Mouse (Mus musculus): ENCODE data around the gene Naaladl1. TPM values are rescaled to one million over a fixed set of nuclear protein-coding genes. Genes with fewer than 3 reads are reported as not detected.
"Not testable (repeated sequence)": the region's sequence is repeated elsewhere in the genome, so short reads cannot be mapped to it uniquely, and the experiment has no call there.

The Naaladl1 gene
- polyA plus RNA-seq, 1 experiment, result 0.35 TPM

DNA sequence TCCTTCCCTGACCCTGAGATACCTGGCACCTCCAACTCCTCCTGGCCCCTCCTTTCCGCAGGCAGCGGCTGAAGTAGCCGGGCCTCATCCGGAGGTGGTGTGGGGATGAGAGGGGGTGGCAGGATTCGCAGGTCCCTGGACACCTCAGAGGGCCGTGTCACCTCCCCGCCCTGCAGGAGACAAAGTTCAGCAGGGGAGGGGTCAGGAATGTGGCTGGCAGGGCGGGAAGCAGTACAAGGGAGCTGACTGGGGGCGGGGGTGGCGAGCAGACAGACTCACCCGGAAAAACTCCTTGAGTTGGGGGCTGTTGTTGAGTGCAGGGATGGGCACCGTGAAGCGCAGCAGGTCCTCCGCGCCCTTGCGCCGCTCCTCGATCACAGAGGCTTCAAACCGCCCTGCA, 16.2 kb downstream of the Naaladl1 start:
- peaks cover 71% of the 10 kb centered on the region for H3K36me3 ChIP-seq (ENCODE audit: control insufficient read depth)
- no peaks in the 10 kb centered on the region for H3K9me3 ChIP-seq (ENCODE audit: control insufficient read depth, low read length)
- H3K4me1 ChIP-seq (ENCODE audit: control insufficient read depth), result peaks cover 57% of the 10 kb centered on the region
- no peaks in the 10 kb centered on the region for H3K27me3 ChIP-seq (ENCODE audit: control insufficient read depth)
- peak overlapping the region; percentile 27 for H3K4me3 ChIP-seq (replicated peaks)
- no peak for TF ChIP-seq TAL1 (IDR thresholded peaks at IDR 0.05; ENCODE audit: low read length)
- no peak for TF ChIP-seq GATA1 (IDR thresholded peaks at IDR 0.05; ENCODE audit: low read length)

- H3K27me3 ChIP-seq (ENCODE audit: control insufficient read depth), result no peaks in the 10 kb centered on the region
- TF ChIP-seq TAL1 (IDR thresholded peaks at IDR 0.05; ENCODE audit: low read length), result no peak
- H3K36me3 ChIP-seq (ENCODE audit: control insufficient read depth), result peaks cover 69% of the 10 kb centered on the region
- peaks cover 51% of the 10 kb centered on the region for H3K4me1 ChIP-seq (ENCODE audit: control insufficient read depth)
- no peak overlapping the region for H3K4me3 ChIP-seq (replicated peaks)
- no peaks in the 10 kb centered on the region for H3K9me3 ChIP-seq (ENCODE audit: control insufficient read depth, low read length)
These were observed 17.7 kb downstream of the Naaladl1 start for GRCm38 (mm10) chr19:6123330-6123729.

- Histone ChIP-seq H3K4me1 (ENCODE audit: control insufficient read depth) (peaks cover 52% of the 10 kb centered on the region), H3K36me3 (ENCODE audit: control insufficient read depth) (peaks cover 55% of the 10 kb centered on the region), H3K9me3 (ENCODE audit: control insufficient read depth, low read length) (no peaks in the 10 kb centered on the region), H3K27me3 (ENCODE audit: control insufficient read depth) (no peaks in the 10 kb centered on the region), H3K4me3 (replicated peaks) (no peak overlapping the region)
- TF ChIP-seq GATA1 (IDR thresholded peaks at IDR 0.05; ENCODE audit: low read length), result no peak
- no peak for TF ChIP-seq TAL1 (IDR thresholded peaks at IDR 0.05; ENCODE audit: low read length)
These were observed 19.3 kb downstream of the Naaladl1 start for GRCm38 (mm10) chr19:6124898-6125297.

DNA sequence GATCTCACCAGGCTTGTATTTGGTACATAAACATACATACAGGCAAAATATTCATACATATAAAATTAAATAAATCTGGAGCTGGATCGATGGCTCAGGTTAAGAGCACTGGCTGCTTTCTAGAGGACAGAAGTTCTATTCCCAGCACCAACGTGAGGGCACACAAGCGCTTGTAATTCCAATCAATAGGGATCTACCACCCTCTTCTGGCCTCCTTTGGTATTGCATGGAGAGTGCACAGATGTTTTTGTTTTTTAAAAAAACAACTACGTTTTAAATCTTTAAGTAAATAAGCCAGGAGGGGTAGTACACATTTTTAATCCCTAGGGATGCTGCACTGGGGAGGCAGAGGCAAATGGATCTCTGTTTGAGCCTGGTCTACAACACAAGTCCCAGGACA, 20.7 kb downstream of the Naaladl1 start:
- peaks cover 44% of the 10 kb centered on the region for H3K36me3 ChIP-seq (ENCODE audit: control insufficient read depth)
- H3K4me1 ChIP-seq (ENCODE audit: control insufficient read depth), result peaks cover 62% of the 10 kb centered on the region
- no peaks in the 10 kb centered on the region for H3K27me3 ChIP-seq (ENCODE audit: control insufficient read depth)
- no peaks in the 10 kb centered on the region for H3K9me3 ChIP-seq (ENCODE audit: control insufficient read depth, low read length)
- TF ChIP-seq TAL1 (IDR thresholded peaks at IDR 0.05; ENCODE audit: low read length), result no peak
- no peak for TF ChIP-seq GATA1 (IDR thresholded peaks at IDR 0.05; ENCODE audit: low read length)
- H3K4me3 ChIP-seq (replicated peaks), result peak overlapping the region; percentile 68

- TF ChIP-seq GATA1 (IDR thresholded peaks at IDR 0.05; ENCODE audit: low read length), result no peak
- TF ChIP-seq TAL1 (IDR thresholded peaks at IDR 0.05; ENCODE audit: low read length), result no peak
- Histone ChIP-seq H3K4me3 (replicated peaks) (peak overlapping the region; percentile 68), H3K27me3 (ENCODE audit: control insufficient read depth) (no peaks in the 10 kb centered on the region), H3K36me3 (ENCODE audit: control insufficient read depth) (peaks cover 40% of the 10 kb centered on the region), H3K4me1 (ENCODE audit: control insufficient read depth) (peaks cover 65% of the 10 kb centered on the region), H3K9me3 (ENCODE audit: control insufficient read depth, low read length) (no peaks in the 10 kb centered on the region)
These were observed 21.4 kb downstream of the Naaladl1 start for GRCm38 (mm10) chr19:6126789-6127580.

- Histone ChIP-seq H3K4me3 (replicated peaks) (peak within 1 kb of the TSS; percentile 68), H3K9me3 (ENCODE audit: control insufficient read depth, low read length) (no peaks in the 10 kb centered on the region), H3K27me3 (ENCODE audit: control insufficient read depth) (no peaks in the 10 kb centered on the region), H3K36me3 (ENCODE audit: control insufficient read depth) (peaks cover 33% of the 10 kb centered on the region), H3K4me1 (ENCODE audit: control insufficient read depth) (peaks cover 72% of the 10 kb centered on the region)
- no peak for TF ChIP-seq GATA1 (IDR thresholded peaks at IDR 0.05; ENCODE audit: low read length)
- TF ChIP-seq TAL1 (IDR thresholded peaks at IDR 0.05; ENCODE audit: low read length), result no peak
These were observed 22.3 kb downstream of the Naaladl1 start, which contains the start of gene Snx15 for GRCm38 (mm10) chr19:6127760-6128341. TSS of gene Snx15 (minus strand) at chr19:6128304.

GRCm38 (mm10) chr19:6130414-6131128, 25.0 kb downstream of the Naaladl1 start:
- H3K27me3 ChIP-seq (ENCODE audit: control insufficient read depth); H3K9me3 ChIP-seq (ENCODE audit: control insufficient read depth, low read length): not testable (repeated sequence)
- peaks cover 42% of the 10 kb centered on the region for H3K36me3 ChIP-seq (ENCODE audit: control insufficient read depth)
- peak overlapping the region; percentile 49 for H3K4me3 ChIP-seq (replicated peaks)
- peaks cover 87% of the 10 kb centered on the region for H3K4me1 ChIP-seq (ENCODE audit: control insufficient read depth)

DNA sequence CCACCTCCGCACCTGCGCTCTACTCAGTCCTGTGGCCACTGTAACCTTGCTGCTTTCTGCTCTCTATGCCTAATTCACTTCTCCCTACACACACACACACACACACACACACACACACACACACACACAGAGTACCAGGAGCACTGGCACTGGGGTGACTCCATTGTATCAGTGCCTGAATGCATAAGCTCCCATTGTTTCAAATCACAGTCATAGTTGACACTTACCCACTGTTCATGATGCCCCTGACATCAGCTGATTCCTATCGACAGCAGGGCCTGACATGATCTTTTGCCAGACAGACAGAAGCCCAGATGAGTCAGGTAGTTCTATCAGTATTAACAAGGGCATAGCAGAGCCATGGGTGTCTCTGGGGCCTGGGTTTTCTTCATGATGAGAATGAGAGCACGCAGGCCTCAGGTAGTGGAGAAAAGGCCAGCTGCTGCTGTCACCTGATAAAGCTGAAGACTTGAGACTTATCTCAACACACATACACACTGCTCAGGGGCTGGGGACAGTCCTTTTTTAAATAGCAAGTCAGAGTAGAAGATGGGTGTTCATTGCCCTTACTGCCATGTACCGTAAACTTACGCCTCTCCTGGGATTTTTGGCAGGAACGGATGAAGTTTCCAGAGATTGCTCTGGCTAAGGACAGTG, 26.7 kb downstream of the Naaladl1 start:
- peaks cover 52% of the 10 kb centered on the region for H3K36me3 ChIP-seq (ENCODE audit: control insufficient read depth)
- no peaks in the 10 kb centered on the region for H3K9me3 ChIP-seq (ENCODE audit: control insufficient read depth, low read length)
- H3K4me3 ChIP-seq (replicated peaks), result peak overlapping the region; percentile 63
- peak; percentile 97 for TF ChIP-seq TAL1 (IDR thresholded peaks at IDR 0.05; ENCODE audit: low read length)
- peak; percentile 92 for TF ChIP-seq GATA1 (IDR thresholded peaks at IDR 0.05; ENCODE audit: low read length)
- H3K27me3 ChIP-seq (ENCODE audit: control insufficient read depth), result no peaks in the 10 kb centered on the region
- peaks cover 84% of the 10 kb centered on the region for H3K4me1 ChIP-seq (ENCODE audit: control insufficient read depth)

DNA sequence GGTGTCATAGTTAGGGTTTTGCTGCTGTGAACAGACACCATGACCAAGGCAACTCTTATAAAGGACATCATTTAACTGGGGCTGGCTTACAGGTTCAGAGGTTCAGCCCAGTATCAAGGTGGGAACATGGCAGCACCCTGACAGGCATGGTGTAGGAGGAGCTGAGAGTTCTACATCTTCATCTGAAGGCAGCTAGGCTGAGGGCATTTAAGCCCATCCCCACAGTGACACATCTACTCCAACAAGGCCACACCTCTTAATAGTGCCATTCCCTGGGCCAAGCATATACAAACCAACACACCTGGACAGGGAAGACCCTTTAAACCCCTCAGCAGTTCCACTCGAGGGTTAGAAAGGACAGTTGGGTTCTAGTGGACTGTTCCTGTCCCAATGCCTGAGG, 27.6 kb downstream of the Naaladl1 start:
- peaks cover 85% of the 10 kb centered on the region for H3K4me1 ChIP-seq (ENCODE audit: control insufficient read depth)
- H3K4me3 ChIP-seq (replicated peaks), result peak overlapping the region; percentile 63
- not testable (repeated sequence) for H3K9me3 ChIP-seq (ENCODE audit: control insufficient read depth, low read length); H3K27me3 ChIP-seq (ENCODE audit: control insufficient read depth)
- H3K36me3 ChIP-seq (ENCODE audit: control insufficient read depth), result peaks cover 60% of the 10 kb centered on the region
